Mouse (Mus musculus) megakaryocyte, embryonic 14.5 days (primary cell): ENCODE results near the gene Cbx7.

ENCODE experiments used
- FLI1 ChIP-seq: IDR thresholded peaks from 2 replicates; pipeline ENCODE4 v1.6.1; 2012; ENCODE audit warnings: low read length, inconsistent platforms, mixed read lengths
- GATA1 ChIP-seq: IDR thresholded peaks from 3 replicates; pipeline ENCODE4 v1.6.1; 2012; ENCODE audit warnings: mixed read lengths, low read length, inconsistent platforms, borderline replicate concordance

GRCm38 (mm10) chr15:79913761-79914346, 57.1 kb downstream of the Cbx7 start:
- TF ChIP-seq GATA1, result no peak
- no peak for TF ChIP-seq FLI1
